In the genomic region with DNA sequence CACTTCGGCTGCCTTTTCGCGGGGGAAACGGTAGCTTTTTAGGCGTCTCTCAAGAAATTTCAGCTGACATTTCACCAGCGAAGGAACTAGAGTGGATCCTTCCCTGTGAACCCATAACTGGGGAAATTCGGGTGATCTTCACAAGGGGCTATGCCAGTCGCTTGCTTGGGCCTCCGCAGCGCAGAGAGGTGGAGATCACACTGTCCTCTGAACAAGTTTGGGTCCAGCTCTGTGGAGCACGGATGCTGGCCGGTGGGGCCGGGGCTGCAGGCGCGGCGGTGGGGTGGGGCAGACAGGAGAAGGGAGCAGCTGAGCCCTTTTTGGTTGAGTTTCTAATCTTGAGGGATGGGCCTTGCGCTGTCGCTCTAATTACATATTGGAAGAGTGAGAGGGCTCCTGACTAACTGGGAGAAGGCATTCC, we compare ENCODE assay signal across 22 mouse cellular contexts. TPM values are rescaled to one million over a fixed set of nuclear protein-coding genes. Genes with fewer than 3 reads are reported as not detected.
DNase-seq lines count a peak whose midpoint lies in the region; ATAC-seq and TF ChIP-seq lines count a peak whose summit lies in the region.
"Had no signal": no experiment of that assay in that cellular context is flagged by ENCODE, and none has a peak within 500 bp of the region (broad histone marks: within the 10 kb centered on the region; RNA-seq: fewer than 3 reads in every experiment).

No protein-coding gene starts in this region.

- TF ChIP-seq CTCF in gastrocnemius, adult 2 months (IDR thresholded peaks at IDR 0.05), result no peak
- no peak for TF ChIP-seq CTCF in left cerebral cortex, adult 2 months (IDR thresholded peaks at IDR 0.05)
- TF ChIP-seq CTCF in lung, adult 2 months (IDR thresholded peaks at IDR 0.05; ENCODE audit: insufficient read depth, low read length), result no peak

- ATAC-seq in midbrain, embryonic 15.5 days (replicated peaks), result no peak
- ATAC-seq in embryonic facial prominence, embryonic 14.5 days (ENCODE audit: low read depth), result no peak
- no peak for ATAC-seq in midbrain, embryonic 14.5 days (ENCODE audit: low FRiP score, low TSS enrichment)
- ATAC-seq: forebrain, postnatal 0 days; intestine, postnatal 0 days had no signal

- WGBS in midbrain, embryonic 10.5 days, result 1% methylated on average over 18 of the region's 18 CpGs
- WGBS in midbrain, embryonic 15.5 days, result 2% methylated on average over 18 of the region's 18 CpGs
- WGBS in embryonic facial prominence, embryonic 14.5 days, result 10% methylated on average over 12 of the region's 18 CpGs
- WGBS in midbrain, embryonic 14.5 days, result 3% methylated on average over 18 of the region's 18 CpGs
- 3% methylated on average over 18 of the region's 18 CpGs for WGBS in lung, adult 2 months

- no peak overlapping the region for H3K9ac ChIP-seq in midbrain, embryonic 15.5 days
- peak overlapping the region; percentile 53 for H3K9ac ChIP-seq in embryonic facial prominence, embryonic 14.5 days (ENCODE audit: low read depth, low read length)
- no peak overlapping the region for H3K9ac ChIP-seq in midbrain, embryonic 14.5 days (replicated peaks; ENCODE audit: low read length)
- H3K9ac ChIP-seq: forebrain, postnatal 0 days; lung, embryonic 15.5 days had no signal

- intact Hi-C loops in gastrocnemius, adult 2 months (cut with DNase I), result no loop called here
- intact Hi-C loops in left cerebral cortex, adult 2 months (cut with DNase I), result no loop called here

- H3K4me1 ChIP-seq in midbrain, embryonic 10.5 days, result no peaks in the 10 kb centered on the region
- 0 out of 2 replicates have a peak, but pooled peaks cover 2% of the 10 kb centered on the region for H3K4me1 ChIP-seq in midbrain, embryonic 15.5 days
- peaks cover 5% of the 10 kb centered on the region; the same call in 1 of the 2 replicates for H3K4me1 ChIP-seq in embryonic facial prominence, embryonic 14.5 days (ENCODE audit: control insufficient read depth, insufficient read depth, low read length)
- H3K4me1 ChIP-seq in midbrain, embryonic 14.5 days (ENCODE audit: control insufficient read depth, insufficient read depth, low read length), result no peaks in the 10 kb centered on the region
- H3K4me1 ChIP-seq in lung, adult 2 months (ENCODE audit: control insufficient read depth, insufficient read depth, low read length), result no peaks in the 10 kb centered on the region
- H3K4me1 ChIP-seq: lung, embryonic 15.5 days had no signal

- no peak for TF ChIP-seq POLR2A in lung, adult 2 months (IDR thresholded peaks at IDR 0.05; ENCODE audit: borderline replicate concordance, extremely low read depth, low read depth, low read length)

- H3K36me3 ChIP-seq in midbrain, embryonic 10.5 days, result no peaks in the 10 kb centered on the region
- H3K36me3 ChIP-seq in midbrain, embryonic 15.5 days (replicated peaks), result no peaks in the 10 kb centered on the region
- H3K36me3 ChIP-seq in embryonic facial prominence, embryonic 14.5 days (ENCODE audit: control insufficient read depth, insufficient read depth, low read length), result no peaks in the 10 kb centered on the region
- H3K36me3 ChIP-seq in midbrain, embryonic 14.5 days (ENCODE audit: control insufficient read depth, insufficient read depth, low read length), result no peaks in the 10 kb centered on the region
- H3K36me3 ChIP-seq: heart, embryonic 10.5 days; lung, embryonic 15.5 days had no signal

- no peak for DNase-seq in gastrocnemius, adult 2 months
- no peak for DNase-seq in gastrocnemius, postnatal 4 days (ENCODE audit: low spot score in 2 of 2)
- peak; percentile 50 for DNase-seq in midbrain, embryonic 10.5 days (ENCODE audit: low spot score)
- no peak for DNase-seq in embryonic facial prominence, embryonic 14.5 days (ENCODE audit: low spot score)
- peak; percentile 37 for DNase-seq in midbrain, embryonic 14.5 days
- DNase-seq in left cerebral cortex, adult 2 months (ENCODE audit: extremely low spot score in 1 of 2, low spot score in 2 of 2), result no peak
- DNase-seq in lung, adult 2 months, result no peak
- DNase-seq: cerebellum, adult 11 months; cerebellum, postnatal 25 days; forebrain, postnatal 0 days; gastrocnemius, postnatal 10 days; heart, postnatal 36 days; kidney, postnatal 10 days; thymus, postnatal 14 days had no signal

- H3K27ac ChIP-seq in gastrocnemius, adult 2 months, result peak overlapping the region; percentile 43
- no peak overlapping the region for H3K27ac ChIP-seq in midbrain, embryonic 10.5 days (replicated peaks)
- H3K27ac ChIP-seq in midbrain, embryonic 15.5 days, result no peak overlapping the region
- peak overlapping the region; percentile 60 for H3K27ac ChIP-seq in embryonic facial prominence, embryonic 14.5 days (replicated peaks; ENCODE audit: low read depth, low read length)
- no peak overlapping the region for H3K27ac ChIP-seq in midbrain, embryonic 14.5 days (replicated peaks; ENCODE audit: low read depth, low read length)
- no peak overlapping the region for H3K27ac ChIP-seq in left cerebral cortex, adult 2 months
- H3K27ac ChIP-seq: heart, embryonic 10.5 days; lung, embryonic 15.5 days had no signal

- no peak overlapping the region for H3K4me2 ChIP-seq in midbrain, embryonic 15.5 days
- peak overlapping the region; percentile 44 for H3K4me2 ChIP-seq in embryonic facial prominence, embryonic 14.5 days (ENCODE audit: low read depth, low read length)
- no peak overlapping the region for H3K4me2 ChIP-seq in midbrain, embryonic 14.5 days (ENCODE audit: low read length)
- H3K4me2 ChIP-seq: lung, embryonic 15.5 days had no signal

- H3K27me3 ChIP-seq in midbrain, embryonic 10.5 days (ENCODE audit: low read depth, poor library complexity, severe bottlenecking), result peaks cover 100% of the 10 kb centered on the region
- peaks cover 90% of the 10 kb centered on the region for H3K27me3 ChIP-seq in midbrain, embryonic 15.5 days (replicated peaks)
- peaks cover 81% of the 10 kb centered on the region for H3K27me3 ChIP-seq in embryonic facial prominence, embryonic 14.5 days (replicated peaks; ENCODE audit: control insufficient read depth, insufficient read depth, low read length)
- H3K27me3 ChIP-seq in midbrain, embryonic 14.5 days (ENCODE audit: control insufficient read depth, insufficient read depth, low read length), result peaks cover 96% of the 10 kb centered on the region

- H3K9me3 ChIP-seq in midbrain, embryonic 10.5 days (replicated peaks), result no peaks in the 10 kb centered on the region
- no peaks in the 10 kb centered on the region for H3K9me3 ChIP-seq in midbrain, embryonic 15.5 days
- no peaks in the 10 kb centered on the region for H3K9me3 ChIP-seq in embryonic facial prominence, embryonic 14.5 days (ENCODE audit: control insufficient read depth, low read length)
- no peaks in the 10 kb centered on the region for H3K9me3 ChIP-seq in midbrain, embryonic 14.5 days (ENCODE audit: control insufficient read depth, low read length)
- H3K9me3 ChIP-seq: heart, embryonic 10.5 days; lung, embryonic 15.5 days had no signal

- peak overlapping the region; percentile 19 for H3K4me3 ChIP-seq in gastrocnemius, adult 2 months
- H3K4me3 ChIP-seq in midbrain, embryonic 10.5 days, result no peak overlapping the region
- no peak overlapping the region for H3K4me3 ChIP-seq in midbrain, embryonic 15.5 days
- H3K4me3 ChIP-seq in embryonic facial prominence, embryonic 14.5 days (ENCODE audit: low read depth, low read length), result peak overlapping the region; percentile 23
- no peak overlapping the region for H3K4me3 ChIP-seq in midbrain, embryonic 14.5 days (replicated peaks; ENCODE audit: low read depth, low read length)
- no peak overlapping the region for H3K4me3 ChIP-seq in left cerebral cortex, adult 2 months
- H3K4me3 ChIP-seq in lung, adult 2 months (replicated peaks; ENCODE audit: extremely low read depth, low read depth, low read length), result no peak overlapping the region
- H3K4me3 ChIP-seq: erythroblast, embryonic 14.5 days; heart, embryonic 10.5 days; lung, embryonic 15.5 days; myocyte had no signal

RNA-seq across cellular contexts. Expression of a gene that starts 21.2 kb away (rescaled TPM):
- total RNA-seq in gastrocnemius, adult 2 months (2021), result 100 to 1,000 TPM; 105 to 145 TPM
- total RNA-seq in gastrocnemius, postnatal 4 days (2021), result 100 to 1,000 TPM; 111 to 117 TPM
- polyA plus RNA-seq in midbrain, embryonic 10.5 days (2016; fragmentation: Nextera tagmentation; extraction: Ambion mirVana), result 1.2 TPM in 2 replicates
- polyA plus RNA-seq in midbrain, embryonic 15.5 days (2015; fragmentation: Nextera tagmentation; extraction: Ambion mirVana), result 0.61 and 0.69 TPM in 2 replicates
- 19.0 and 20.6 TPM in 2 replicates for polyA plus RNA-seq in embryonic facial prominence, embryonic 14.5 days (2014; fragmentation: Nextera tagmentation; extraction: Ambion mirVana)
- 0.13 and 0.92 TPM in 2 replicates for polyA plus RNA-seq in midbrain, embryonic 14.5 days (2014; fragmentation: Nextera tagmentation; extraction: Ambion mirVana)
- total RNA-seq in left cerebral cortex, adult 2 months (2021), result 1 to 10 TPM in 1 of 2 experiments, under 1 TPM in 1; 0.87 to 1.1 TPM
- polyA plus RNA-seq in lung, adult 2 months (2012; rRNA removed), result 0.07 and 3.0 TPM in 2 replicates
- total RNA-seq: megakaryocyte, adult 5-6 weeks had no signal
- polyA plus RNA-seq: erythroblast, embryonic 14.5 days; intestine, postnatal 0 days; spleen, adult 2 months had no signal

Comparison
In these comparisons a context has a peak if more than half of its experiments do, and no peak if none do; other contexts are left out.
1. DNase-seq: peak in midbrain, embryonic 10.5 days (single experiment) and midbrain, embryonic 14.5 days (single experiment); none in gastrocnemius, adult 2 months (single experiment), gastrocnemius, postnatal 4 days (0 of 2), embryonic facial prominence, embryonic 14.5 days (single experiment), left cerebral cortex, adult 2 months (0 of 2) and lung, adult 2 months (single experiment).
2. H3K27ac ChIP-seq: peak in gastrocnemius, adult 2 months (single experiment) and embryonic facial prominence, embryonic 14.5 days (single experiment); none in midbrain, embryonic 10.5 days (single experiment), midbrain, embryonic 15.5 days (single experiment), midbrain, embryonic 14.5 days (single experiment) and left cerebral cortex, adult 2 months (single experiment).
3. H3K4me3 ChIP-seq: peak in gastrocnemius, adult 2 months (single experiment) and embryonic facial prominence, embryonic 14.5 days (single experiment); none in midbrain, embryonic 10.5 days (single experiment), midbrain, embryonic 15.5 days (single experiment), midbrain, embryonic 14.5 days (single experiment), left cerebral cortex, adult 2 months (single experiment) and lung, adult 2 months (single experiment).